In genomic region chr15:85477584-85477983, GRCm38 (mm10) we compare ENCODE assay signal across 10 mouse cellular contexts. TPM values are rescaled to one million over a fixed set of nuclear protein-coding genes. Genes with fewer than 3 reads are reported as not detected.
DNase-seq lines count a peak whose midpoint lies in the region; TF ChIP-seq lines count a peak whose summit lies in the region.
"Had no signal": no experiment of that assay in that cellular context is flagged by ENCODE, and none has a peak within 500 bp of the region (broad histone marks: within the 10 kb centered on the region; RNA-seq: fewer than 3 reads in every experiment).

No protein-coding gene starts in this region.

- TF ChIP-seq EP300 in heart, adult 2 months (IDR thresholded peaks at IDR 0.05; ENCODE audit: insufficient read depth, low read depth, low read length): no peak

- H3K9ac ChIP-seq in heart, adult 2 months (ENCODE audit: low read depth, low read length): no peak overlapping the region
- H3K9ac ChIP-seq: embryonic facial prominence, embryonic 13.5 days had no signal

- no peak for TF ChIP-seq POLR2A in heart, adult 2 months (IDR thresholded peaks at IDR 0.05; ENCODE audit: insufficient read depth, low read depth, low read length)

- H3K27ac ChIP-seq in heart, adult 2 months: no peak overlapping the region
- no peak overlapping the region for H3K27ac ChIP-seq in embryonic facial prominence, embryonic 10.5 days (replicated peaks)

- no peaks in the 10 kb centered on the region for H3K27me3 ChIP-seq in heart, adult 2 months (ENCODE audit: control insufficient read depth, insufficient read depth, low read length)
- peaks cover 37% of the 10 kb centered on the region for H3K27me3 ChIP-seq in embryonic facial prominence, embryonic 10.5 days (replicated peaks; ENCODE audit: low read depth, poor library complexity, severe bottlenecking)
- H3K27me3 ChIP-seq: embryonic facial prominence, embryonic 13.5 days had no signal

- H3K36me3 ChIP-seq in heart, adult 2 months (ENCODE audit: control insufficient read depth, insufficient read depth, low read length): no peaks in the 10 kb centered on the region
- no peaks in the 10 kb centered on the region for H3K36me3 ChIP-seq in embryonic facial prominence, embryonic 10.5 days (replicated peaks)
- H3K36me3 ChIP-seq: embryonic facial prominence, embryonic 13.5 days had no signal

- no peak overlapping the region for H3K4me3 ChIP-seq in heart, adult 2 months
- H3K4me3 ChIP-seq in embryonic facial prominence, embryonic 10.5 days: no peak overlapping the region
- H3K4me3 ChIP-seq: embryonic facial prominence, embryonic 13.5 days had no signal

- H3K9me3 ChIP-seq in embryonic facial prominence, embryonic 10.5 days: no peaks in the 10 kb centered on the region
- H3K9me3 ChIP-seq: embryonic facial prominence, embryonic 13.5 days had no signal

- intact Hi-C loops in heart, adult 2 months (cut with DNase I): loop anchor here (1.0 to 10.0 kb wide), 4 partner anchors 106 to 227 kb away; no protein-coding TSS in a partner anchor
- intact Hi-C loops in heart, postnatal 25 days (cut with DNase I): loop anchor here (1.0 to 5.0 kb wide), 2 partner anchors 106 to 210 kb away; no protein-coding TSS in a partner anchor

- no peaks in the 10 kb centered on the region for H3K79me2 ChIP-seq in heart, adult 2 months (replicated peaks; ENCODE audit: control insufficient read depth, insufficient read depth, low read length)

- H3K4me1 ChIP-seq in heart, adult 2 months (ENCODE audit: control insufficient read depth, insufficient read depth, low read length): no peaks in the 10 kb centered on the region
- peaks cover 30% of the 10 kb centered on the region for H3K4me1 ChIP-seq in embryonic facial prominence, embryonic 10.5 days

- peak; percentile 79 for TF ChIP-seq CTCF in heart, adult 2 months (IDR thresholded peaks at IDR 0.05)

- WGBS in heart, adult 2 months: 10% methylated on average over 1 of the region's 1 CpGs
- 26% methylated on average over 1 of the region's 1 CpGs for WGBS in embryonic facial prominence, embryonic 10.5 days

- DNase-seq in heart, adult 2 months: peak; percentile 23 to 74
- no peak for DNase-seq in heart, postnatal 25 days (ENCODE audit: low spot score)
- peak; percentile 77 to 82 for DNase-seq in B cell, adult 2 months
- peak; percentile 36 for DNase-seq in adipocyte (ENCODE audit: low spot score)
- peak; percentile 77 for DNase-seq in embryonic facial prominence, embryonic 10.5 days (ENCODE audit: low spot score)
- DNase-seq in kidney, postnatal 14 days: peak; percentile 74
- peak; percentile 71 for DNase-seq in naive thymus-derived CD4-positive, alpha-beta T cell, adult 2 months (ENCODE audit: low read depth)
- DNase-seq in urinary bladder, adult 18-20 months (ENCODE audit: low spot score in 2 of 2): peak; percentile 18 to 65

RNA-seq across cellular contexts. Expression of gene 7530416G11Rik, which starts 25.4 kb away (rescaled TPM):
- not detected for total RNA-seq in heart, adult 2 months (2021)
- polyA plus RNA-seq in heart, adult 2 months (2012; rRNA removed): not detected in 2 replicates
- total RNA-seq in heart, postnatal 25 days (2021): not detected
- polyA plus RNA-seq in embryonic facial prominence, embryonic 10.5 days (2016; fragmentation: Nextera tagmentation; extraction: Ambion mirVana): not detected in 2 replicates
- polyA plus RNA-seq: embryonic facial prominence, embryonic 13.5 days; limb, embryonic 14.5 days had no signal
